Mouse (Mus musculus) ovary, postnatal 14 days (tissue): ENCODE measurements around the gene Skp2.
"Not testable (repeated sequence)": the region's sequence is repeated elsewhere in the genome, so short reads cannot be mapped to it uniquely, and the experiment has no call there.

ENCODE experiments used
- DNase-seq: peaks from one replicate; pipeline ENCODE4 v3.0.0; 2022; ENCODE audit warnings: low spot score

The Skp2 gene

GRCm38 (mm10) chr15:9155325-9155724 is at the start of gene Skp2:
Gene Skp2, minus strand, starts transcription at chr15:9155425.
- DNase-seq = no peak

- DNase-seq = no peak
Observed at GRCm38 (mm10) chr15:9198421-9198820, 43.2 kb upstream of the Skp2 start.

- not testable (repeated sequence) for DNase-seq
Observed at GRCm38 (mm10) chr15:9192685-9193084, 37.5 kb upstream of the Skp2 start.

DNA sequence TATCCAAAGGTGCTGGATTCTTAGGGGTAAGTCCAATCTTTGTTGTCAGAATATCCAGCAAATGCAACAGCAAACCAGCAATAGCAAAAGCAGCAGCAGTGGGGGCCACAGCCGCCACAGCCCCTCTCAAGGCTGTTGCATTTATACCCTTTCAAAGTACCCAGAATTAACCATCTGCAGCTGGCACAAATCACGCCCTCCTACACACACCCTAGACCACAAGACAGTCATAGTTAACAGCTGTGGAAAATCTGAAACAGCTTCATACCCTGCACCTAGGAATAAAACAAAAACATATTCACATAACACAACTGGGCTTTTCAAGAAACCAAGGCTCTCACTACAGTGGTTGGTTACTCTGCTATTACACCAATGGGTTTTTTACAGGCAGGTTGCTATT is 34.6 kb upstream of the Skp2 start:
- no peak for DNase-seq

DNA sequence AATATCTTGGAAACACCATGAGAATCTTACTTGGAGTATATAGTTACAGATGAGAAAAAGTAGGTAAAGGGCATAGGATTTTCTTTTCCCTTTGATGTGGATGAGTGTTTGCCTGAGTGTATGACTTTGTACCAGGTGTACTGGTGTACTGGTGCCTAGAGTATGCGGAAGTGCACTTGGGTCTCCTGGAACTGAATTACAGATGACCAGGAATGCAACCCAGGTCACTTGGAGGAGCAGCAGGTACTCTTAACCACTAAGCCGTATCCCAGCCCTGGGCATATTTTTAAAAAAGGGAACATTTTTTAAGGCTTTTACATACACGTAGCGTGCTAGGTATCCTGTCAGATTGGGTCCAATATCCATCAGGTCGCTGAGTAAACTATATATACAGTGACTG is 28.8 kb upstream of the Skp2 start:
- no peak for DNase-seq

- no peak for DNase-seq
Observed at GRCm38 (mm10) chr15:9177038-9177437, 21.8 kb upstream of the Skp2 start.

DNA sequence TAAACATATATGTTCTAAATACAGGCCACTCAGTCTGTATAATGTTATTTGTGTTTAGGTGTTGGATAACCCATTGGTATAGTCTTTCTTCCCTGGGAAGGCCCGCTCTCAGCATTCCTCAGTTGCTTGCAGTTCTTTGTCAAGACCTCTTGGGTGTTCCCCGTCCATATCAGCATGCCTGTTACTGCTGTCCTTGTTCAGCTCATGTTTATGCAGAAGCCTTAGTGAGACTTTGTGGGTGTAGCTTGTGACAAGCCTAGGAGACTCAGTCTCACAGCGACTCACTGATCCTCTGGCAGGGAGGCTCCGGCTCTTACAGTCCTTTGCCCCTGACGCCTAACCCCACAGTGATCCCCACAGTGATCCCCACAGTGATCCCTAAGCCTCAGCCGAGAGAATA is 8.9 kb upstream of the Skp2 start:
- no peak for DNase-seq

- no peak for DNase-seq
Observed at GRCm38 (mm10) chr15:9162557-9163070, 7.4 kb upstream of the Skp2 start.

DNA sequence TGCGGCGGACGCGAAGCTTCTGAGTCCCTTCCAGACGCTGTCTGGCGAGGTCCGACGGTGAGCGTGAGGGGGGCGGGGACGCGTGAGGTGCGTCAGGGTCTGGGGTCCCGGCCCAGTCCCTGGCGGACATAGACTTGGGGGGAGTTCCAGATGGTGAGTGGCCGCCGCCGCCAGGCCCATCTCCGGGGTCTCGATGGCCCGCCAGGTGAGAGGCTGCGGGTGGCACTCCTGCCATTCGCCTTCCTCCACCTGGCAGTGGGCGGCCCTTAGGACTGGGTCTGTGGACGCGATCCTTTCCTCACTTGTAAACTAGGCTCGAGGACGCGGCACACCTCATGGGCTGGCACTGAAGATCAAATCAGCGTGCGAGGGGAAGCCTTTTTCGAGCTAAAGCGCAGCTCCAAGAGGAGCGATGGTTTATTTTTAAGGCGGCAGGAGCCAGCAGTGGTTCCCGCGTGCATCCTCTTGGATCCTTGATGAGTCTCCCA is 14.5 kb downstream of the Skp2 start:
- DNase-seq = no peak

GRCm38 (mm10) chr15:9140252-9140680 is 15.0 kb downstream of the Skp2 start, which contains the start of gene Lmbrd2:
Gene Lmbrd2, plus strand, starts transcription at chr15:9140550.
- peak; percentile 86 for DNase-seq

DNA sequence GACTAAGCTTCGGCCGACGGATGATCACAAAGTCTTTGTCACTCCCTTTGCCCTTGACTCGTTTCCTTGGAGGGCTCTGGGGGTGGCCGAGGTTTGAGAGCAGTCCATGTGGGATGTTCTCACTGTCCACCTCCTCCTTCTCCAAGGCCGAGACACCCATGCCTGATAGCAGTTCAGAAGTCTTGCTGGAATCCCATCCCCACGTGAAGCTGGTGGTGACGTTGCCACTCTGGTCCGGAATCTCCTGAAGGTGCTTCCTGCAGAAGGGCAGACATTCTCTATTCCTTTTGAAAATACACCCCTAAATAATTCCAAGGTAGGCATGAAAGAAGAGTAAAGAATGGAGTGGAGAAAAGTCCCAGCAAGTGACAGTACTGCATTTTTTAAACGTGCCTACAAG is 15.8 kb downstream of the Skp2 start:
- DNase-seq = no peak

- no peak for DNase-seq
Observed at GRCm38 (mm10) chr15:9134891-9135507, 20.2 kb downstream of the Skp2 start.

- no peak for DNase-seq
Observed at GRCm38 (mm10) chr15:9132693-9133443, 22.4 kb downstream of the Skp2 start.

DNA sequence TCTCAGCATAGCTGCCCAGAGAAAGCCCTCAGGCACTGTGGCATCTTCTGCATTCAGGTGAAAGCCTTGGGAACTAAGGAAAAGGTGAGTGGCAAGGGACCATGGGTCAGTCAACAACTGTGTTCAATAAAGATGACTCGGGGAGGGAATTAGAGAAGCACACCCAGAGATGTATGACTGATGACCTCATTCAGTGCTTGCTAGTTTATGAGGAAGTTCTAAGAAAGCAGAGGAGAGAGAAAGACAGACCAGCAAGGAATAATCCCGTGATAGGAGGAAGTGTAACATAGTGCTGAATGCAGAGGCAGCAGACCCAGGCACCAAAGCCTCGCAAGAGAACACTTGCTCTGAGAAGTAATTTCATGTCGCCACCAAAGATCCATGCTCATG is 23.7 kb downstream of the Skp2 start:
- no peak for DNase-seq

GRCm38 (mm10) chr15:9130772-9131498 is 24.3 kb downstream of the Skp2 start:
- no peak for DNase-seq

GRCm38 (mm10) chr15:9127051-9127791 is 28.0 kb downstream of the Skp2 start:
- DNase-seq = no peak

GRCm38 (mm10) chr15:9124856-9125255 is 30.4 kb downstream of the Skp2 start:
- no peak for DNase-seq

DNA sequence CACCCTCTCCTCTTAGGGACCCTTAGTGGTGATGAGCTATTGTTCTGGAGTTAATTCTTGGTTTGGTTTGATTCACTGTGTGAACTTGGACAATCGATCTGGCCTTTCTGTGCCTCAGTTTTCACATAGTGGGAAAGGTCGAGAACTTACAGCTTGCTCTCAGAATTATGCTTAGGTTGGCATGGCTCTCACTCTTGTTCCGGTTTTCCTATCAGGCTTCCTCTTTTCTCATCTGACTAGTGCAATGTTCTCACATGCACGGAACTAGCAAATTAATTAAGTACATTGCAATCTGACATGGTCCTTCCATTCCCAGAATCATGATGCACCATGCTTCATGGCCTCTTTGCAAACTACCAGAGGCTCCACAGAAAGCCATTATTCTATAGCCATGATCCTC is 32.2 kb downstream of the Skp2 start:
- no peak for DNase-seq

DNA sequence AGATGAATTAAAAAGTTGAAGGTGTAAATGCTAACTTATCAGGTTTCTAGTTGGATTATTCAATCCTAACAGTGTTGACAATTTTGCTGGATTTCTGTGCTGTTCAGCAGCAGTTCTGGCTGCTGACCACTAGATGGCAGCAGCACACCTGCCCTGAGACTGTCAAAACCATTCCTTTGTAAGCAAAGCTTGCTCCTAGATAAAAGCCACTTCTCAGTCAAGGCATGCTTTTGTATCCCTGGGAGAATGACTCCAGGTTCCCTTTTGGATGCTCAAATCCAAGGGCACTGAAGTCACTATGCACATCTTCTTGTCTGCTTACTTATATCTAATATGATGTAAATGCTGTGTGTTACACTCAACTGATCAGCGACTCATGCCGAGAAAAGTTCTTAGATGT is 35.1 kb downstream of the Skp2 start:
- DNase-seq = peak; percentile 39

GRCm38 (mm10) chr15:9118852-9119251 is 36.4 kb downstream of the Skp2 start:
- DNase-seq = no peak

GRCm38 (mm10) chr15:9114599-9114998 is 40.6 kb downstream of the Skp2 start:
- DNase-seq = no peak

GRCm38 (mm10) chr15:9114131-9114530 is 41.1 kb downstream of the Skp2 start:
- no peak for DNase-seq
